Mouse (Mus musculus) forelimb bud, embryonic 11.5 days (tissue): ENCODE data around the gene Zbtb44.
"Not testable (repeated sequence)": the region's sequence is repeated elsewhere in the genome, so short reads cannot be mapped to it uniquely, and the experiment has no call there.

Experiments
- DNase-seq: peaks from one replicate; pipeline ENCODE4 v3.0.0-alpha.2; 2012; ENCODE audit warnings: low read depth, low spot score

The Zbtb44 gene

GRCm38 (mm10) chr9:31030532-31031413 is at the start of gene Zbtb44:
TSS of gene Zbtb44 (plus strand) at chr9:31030644.
- DNase-seq = peak; percentile 36

GRCm38 (mm10) chr9:30985782-30986181 is 44.7 kb upstream of the Zbtb44 start:
- DNase-seq = peak; percentile 66

GRCm38 (mm10) chr9:30993106-30993505 is 37.3 kb upstream of the Zbtb44 start:
- DNase-seq = no peak

GRCm38 (mm10) chr9:30996590-30997562 is 33.6 kb upstream of the Zbtb44 start:
- no peak for DNase-seq

GRCm38 (mm10) chr9:31000641-31001040 is 29.8 kb upstream of the Zbtb44 start:
- DNase-seq = no peak

- DNase-seq = no peak
Observed at GRCm38 (mm10) chr9:31002528-31002927, 27.9 kb upstream of the Zbtb44 start.

GRCm38 (mm10) chr9:31009334-31009733 is 21.1 kb upstream of the Zbtb44 start:
- no peak for DNase-seq

- DNase-seq = no peak
Observed at GRCm38 (mm10) chr9:31010040-31010439, 20.4 kb upstream of the Zbtb44 start.

- no peak for DNase-seq
Observed at GRCm38 (mm10) chr9:31010749-31011148, 19.7 kb upstream of the Zbtb44 start.

GRCm38 (mm10) chr9:31011533-31011932 is 18.9 kb upstream of the Zbtb44 start:
- no peak for DNase-seq

- no peak for DNase-seq
Observed at GRCm38 (mm10) chr9:31012674-31013073, 17.8 kb upstream of the Zbtb44 start.

- DNase-seq = no peak
Observed at GRCm38 (mm10) chr9:31013415-31013814, 17.0 kb upstream of the Zbtb44 start.

GRCm38 (mm10) chr9:31017616-31018015 is 12.8 kb upstream of the Zbtb44 start:
- DNase-seq = no peak

GRCm38 (mm10) chr9:31018158-31018557 is 12.3 kb upstream of the Zbtb44 start:
- no peak for DNase-seq

GRCm38 (mm10) chr9:31018705-31019104 is 11.7 kb upstream of the Zbtb44 start:
- DNase-seq = no peak

GRCm38 (mm10) chr9:31028251-31028650 is 2.2 kb upstream of the Zbtb44 start:
- DNase-seq = no peak

GRCm38 (mm10) chr9:31029751-31030511 is 513 bp upstream of the Zbtb44 start:
- DNase-seq = peak; percentile 94

- DNase-seq = no peak
Observed at GRCm38 (mm10) chr9:31031414-31031843, 985 bp downstream of the Zbtb44 start.

GRCm38 (mm10) chr9:31032546-31032945 is 2.1 kb downstream of the Zbtb44 start:
- DNase-seq = no peak

- no peak for DNase-seq
Observed at GRCm38 (mm10) chr9:31050208-31050607, 19.8 kb downstream of the Zbtb44 start.

GRCm38 (mm10) chr9:31051509-31051908 is 21.1 kb downstream of the Zbtb44 start:
- DNase-seq = not testable (repeated sequence)
